Mouse (Mus musculus) embryonic facial prominence, embryonic 12.5 days (tissue): ENCODE results near the gene Gps2. TPM values are rescaled to one million over a fixed set of nuclear protein-coding genes. Genes with fewer than 3 reads are reported as not detected.
"Not testable (repeated sequence)": the region's sequence is repeated elsewhere in the genome, so short reads cannot be mapped to it uniquely, and the experiment has no call there.

Experiments
- ATAC-seq: fragments of 200-750 bp; cut with Nextera tagmentation; 2 replicates; pipeline ENCODE4 v1.8.0; 2017; ENCODE audit not compliant: insufficient number of reproducible peaks, insufficient read depth, low FRiP score, low TSS enrichment
- H3K27ac ChIP-seq: fragments of 300-500 bp; sonication (generic); 2 replicates; pipeline ENCODE4 v1.5.1; 2016; ENCODE audit warnings: mild to moderate bottlenecking
- H3K27me3 ChIP-seq: fragments of 300-500 bp; sonication (generic); 2 replicates; pipeline ENCODE4 v1.6.1; 2016; ENCODE audit warnings: mild to moderate bottlenecking, moderate library complexity
- H3K36me3 ChIP-seq: fragments of 300-500 bp; sonication (generic); 2 replicates; pipeline ENCODE4 v1.6.1; 2016; ENCODE audit warnings: mild to moderate bottlenecking
- H3K4me1 ChIP-seq: fragments of 300-500 bp; sonication (generic); 2 replicates; pipeline ENCODE4 v1.6.1; 2016
- H3K4me2 ChIP-seq: fragments of 300-500 bp; sonication (generic); replicated peaks from 2 replicates; pipeline ENCODE4 v1.6.1; 2016; ENCODE audit warnings: mild to moderate bottlenecking, moderate library complexity
- H3K4me3 ChIP-seq: fragments of 300-500 bp; sonication (generic); 2 replicates; pipeline ENCODE4 v1.5.1; 2016; ENCODE audit warnings: mild to moderate bottlenecking
- H3K9ac ChIP-seq: fragments of 300-500 bp; sonication (generic); 2 replicates; pipeline ENCODE4 v1.6.1; 2016; ENCODE audit warnings: mild to moderate bottlenecking, moderate library complexity
- H3K9me3 ChIP-seq: fragments of 300-500 bp; sonication (generic); 2 replicates; pipeline ENCODE4 v1.6.1; 2016; ENCODE audit warnings: mild to moderate bottlenecking, moderate library complexity
- WGBS: fragments of 180-500 bp; shearing (Covaris S2); methylation state at CpG from one replicate; pipeline ENCODE4 v1.1.7; 2016; 5-methylcytosine and 5-hydroxymethylcytosine counted together
- polyA plus RNA-seq: library from polyadenylated mRNA; unstranded; fragments of >200 nt; fragmentation: Nextera tagmentation; extraction: Ambion mirVana; gene quantifications from 2 replicates; pipeline ENCODE4 v1.2.1, GENCODE M21; 2016

The Gps2 gene
- polyA plus RNA-seq, 1 experiment from 2014 or later, result 92.0 TPM

DNA sequence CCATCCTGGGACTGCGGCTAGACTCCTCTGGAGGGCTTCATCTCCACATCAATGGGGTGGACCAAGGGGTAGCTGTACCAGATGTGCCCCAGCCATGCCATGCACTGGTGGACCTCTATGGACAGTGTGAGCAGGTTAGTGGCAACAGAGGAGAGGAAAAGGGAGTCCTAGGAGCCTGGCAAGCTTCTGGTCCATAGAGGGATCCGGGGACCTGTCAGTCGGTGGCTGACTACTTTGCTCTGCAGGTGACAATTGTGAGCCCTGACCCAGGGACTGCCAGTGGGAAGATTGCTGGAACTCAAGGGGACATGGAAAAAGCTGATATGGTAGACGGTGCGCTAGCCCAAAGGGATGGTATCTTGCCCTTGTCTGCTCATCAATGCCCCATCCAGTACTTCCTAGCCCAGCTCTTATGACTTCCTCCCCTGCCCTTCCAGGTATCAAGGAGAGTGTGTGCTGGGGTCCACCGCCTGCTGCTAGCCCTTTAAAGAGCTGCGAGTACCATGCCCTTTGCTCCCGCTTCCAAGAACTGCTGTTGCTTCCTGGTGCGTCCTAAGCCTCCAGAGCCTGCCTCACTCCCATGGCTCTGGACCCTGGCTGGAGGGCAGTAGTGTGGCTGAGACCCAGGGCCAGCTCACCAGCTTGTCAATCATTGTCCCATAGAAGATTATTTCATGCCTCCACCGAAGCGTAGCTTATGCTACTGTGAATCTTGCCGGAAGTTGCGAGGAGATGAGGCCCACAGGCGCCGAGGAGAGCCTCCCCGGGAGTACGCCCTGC is 2.7 kb upstream of the Gps2 start:
- Histone ChIP-seq H3K4me1 (peaks cover 24% of the 10 kb centered on the region), H3K4me3 (0 out of 2 replicates have a peak overlapping the region, but pooled peaks have one; percentile 2), H3K27ac (no peak overlapping the region), H3K27me3 (no peaks in the 10 kb centered on the region), H3K9me3 (no peaks in the 10 kb centered on the region), H3K9ac (no peak overlapping the region), H3K36me3 (peaks cover 87% of the 10 kb centered on the region), H3K4me2 (no peak overlapping the region)
- no peak for ATAC-seq
- 92% methylated on average over 17 of the region's 17 CpGs for WGBS

DNA sequence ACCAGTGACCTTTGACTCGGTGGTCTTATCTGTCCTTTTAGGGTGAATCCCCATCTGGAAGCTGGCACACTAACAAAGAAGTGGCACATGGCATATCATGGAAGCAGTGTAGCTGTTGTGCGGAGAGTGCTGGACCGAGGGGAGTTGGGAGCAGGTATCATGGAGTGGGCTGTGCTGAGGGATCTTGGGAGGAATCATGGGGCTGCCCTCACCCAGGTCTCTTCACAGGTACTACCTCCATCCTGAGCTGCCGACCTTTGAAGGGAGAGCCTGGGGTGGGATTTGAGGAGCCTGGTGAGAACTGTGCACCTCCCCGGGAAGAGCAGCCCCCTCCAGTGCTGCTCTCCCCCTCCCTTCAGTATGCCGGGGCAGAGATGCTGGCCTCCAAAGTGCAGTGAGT is 2.0 kb upstream of the Gps2 start:
- no peaks in the 10 kb centered on the region for H3K27me3 ChIP-seq
- H3K4me1 ChIP-seq, result peaks cover 29% of the 10 kb centered on the region
- ATAC-seq, result no peak
- H3K36me3 ChIP-seq, result peaks cover 87% of the 10 kb centered on the region
- no peak overlapping the region for H3K27ac ChIP-seq
- 0 out of 2 replicates have a peak overlapping the region, but pooled peaks have one; percentile 2 for H3K4me3 ChIP-seq
- no peaks in the 10 kb centered on the region for H3K9me3 ChIP-seq
- 80% methylated on average over 6 of the region's 6 CpGs for WGBS
- no peak overlapping the region for H3K9ac ChIP-seq
- H3K4me2 ChIP-seq, result no peak overlapping the region

DNA sequence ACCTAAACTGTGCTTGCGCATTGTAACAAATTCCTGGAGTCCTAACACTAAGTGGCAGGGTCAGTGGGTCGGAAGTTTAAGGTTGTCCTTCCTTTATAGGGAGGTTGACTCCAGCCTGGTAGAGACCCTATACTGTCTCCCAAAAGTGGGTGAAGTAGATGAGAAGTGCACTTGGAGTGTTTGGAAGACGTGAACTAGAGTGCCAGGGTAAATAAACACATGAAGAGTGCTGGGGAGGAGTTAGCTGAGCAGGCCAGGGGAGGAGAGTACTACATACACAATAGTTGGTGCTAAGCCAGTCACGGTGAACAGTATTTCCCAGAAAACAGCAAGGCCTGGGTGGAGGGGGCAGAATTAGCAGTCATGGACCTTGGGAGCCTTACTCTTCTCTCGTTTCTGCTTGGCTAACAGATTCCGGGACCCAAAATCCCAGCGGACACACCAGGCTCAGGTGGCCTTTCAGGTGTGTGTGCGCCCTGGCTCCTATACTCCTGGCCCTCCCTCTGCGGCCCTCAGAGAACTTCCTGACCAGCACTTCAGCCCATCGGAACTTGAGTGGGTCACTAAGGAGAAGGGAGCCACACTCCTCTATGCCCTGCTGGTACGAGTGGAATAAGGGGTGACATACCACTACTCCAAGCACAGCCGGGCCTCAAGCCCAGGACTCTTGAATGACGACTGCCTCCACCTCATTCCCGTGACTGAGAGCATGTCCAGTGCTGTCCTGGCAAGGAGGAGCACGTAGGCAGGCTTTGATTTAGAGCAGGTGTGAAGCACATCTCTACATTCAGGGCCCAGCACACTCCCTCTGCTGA is 765 bp upstream of the Gps2 start:
- WGBS, result 78% methylated on average over 15 of the region's 15 CpGs
- peak overlapping the region; percentile 91 for H3K4me3 ChIP-seq
- H3K27me3 ChIP-seq, result no peaks in the 10 kb centered on the region
- no peak overlapping the region for H3K27ac ChIP-seq
- peaks cover 29% of the 10 kb centered on the region for H3K4me1 ChIP-seq
- H3K4me2 ChIP-seq, result peak overlapping the region; percentile 98
- H3K36me3 ChIP-seq, result peaks cover 87% of the 10 kb centered on the region
- peak overlapping the region; percentile 39; the same call in 1 of the 2 replicates for H3K9ac ChIP-seq
- H3K9me3 ChIP-seq, result no peaks in the 10 kb centered on the region
- ATAC-seq, result peak; percentile 12; the same call in 1 of the 2 replicates

DNA sequence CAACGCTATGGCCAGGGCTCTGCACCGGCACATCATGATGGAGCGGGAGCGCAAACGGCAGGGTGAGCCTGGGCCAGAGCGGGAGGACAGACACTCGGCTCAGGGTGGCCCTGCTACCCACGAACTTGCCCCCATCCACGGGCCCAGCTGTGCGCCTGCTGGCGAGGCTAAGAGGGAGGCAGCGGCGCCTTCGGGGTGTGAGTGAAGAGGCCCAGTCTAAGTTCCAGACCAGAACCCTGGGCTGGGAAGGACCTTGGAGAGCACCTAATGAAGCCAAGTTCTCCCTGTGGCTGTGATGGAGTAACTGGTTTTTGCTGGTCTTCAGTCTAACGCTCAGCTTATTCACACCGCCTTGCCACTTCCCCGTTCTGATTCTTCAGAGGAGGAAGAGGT is 680 bp downstream of the Gps2 start:
- Histone ChIP-seq H3K4me3 (peak overlapping the region; percentile 91), H3K9me3 (no peaks in the 10 kb centered on the region), H3K36me3 (peaks cover 82% of the 10 kb centered on the region), H3K9ac (peak overlapping the region; percentile 85), H3K27me3 (no peaks in the 10 kb centered on the region), H3K27ac (peak overlapping the region; percentile 91), H3K4me1 (peaks cover 38% of the 10 kb centered on the region), H3K4me2 (peak overlapping the region; percentile 98)
- WGBS, result 2% methylated on average over 17 of the region's 17 CpGs
- no peak for ATAC-seq

DNA sequence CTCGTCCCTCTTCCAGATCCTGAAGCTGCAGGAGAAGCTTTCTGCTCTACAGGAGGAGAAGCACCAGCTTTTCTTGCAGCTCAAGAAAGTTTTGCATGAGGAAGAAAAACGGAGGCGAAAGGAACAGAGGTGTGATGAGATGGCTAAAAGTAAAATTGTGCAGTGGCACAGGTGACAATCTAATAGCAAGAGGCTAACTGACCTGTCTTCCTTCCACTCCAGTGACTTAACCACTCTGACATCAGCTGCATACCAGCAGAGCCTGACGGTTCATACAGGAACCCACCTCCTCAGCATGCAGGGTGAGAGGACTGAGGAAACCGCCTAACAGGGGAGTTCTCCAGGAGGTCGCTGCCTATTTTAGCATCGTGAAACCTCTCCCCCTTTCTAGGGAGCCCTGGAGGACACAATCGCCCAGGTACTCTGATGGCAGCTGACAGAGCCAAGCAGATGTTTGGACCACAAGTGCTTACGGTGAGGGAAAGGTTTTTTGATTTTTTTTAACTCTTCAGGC is 1.3 kb downstream of the Gps2 start:
- peak overlapping the region; percentile 91 for H3K4me3 ChIP-seq
- ATAC-seq, result no peak
- no peaks in the 10 kb centered on the region for H3K27me3 ChIP-seq
- H3K9me3 ChIP-seq, result no peaks in the 10 kb centered on the region
- H3K4me2 ChIP-seq, result peak overlapping the region; percentile 98
- H3K4me1 ChIP-seq, result peaks cover 40% of the 10 kb centered on the region
- H3K9ac ChIP-seq, result peak overlapping the region; percentile 85
- peaks cover 76% of the 10 kb centered on the region for H3K36me3 ChIP-seq
- no peak overlapping the region; the same call in 1 of the 2 replicates for H3K27ac ChIP-seq
- 34% methylated on average over 9 of the region's 9 CpGs for WGBS

DNA sequence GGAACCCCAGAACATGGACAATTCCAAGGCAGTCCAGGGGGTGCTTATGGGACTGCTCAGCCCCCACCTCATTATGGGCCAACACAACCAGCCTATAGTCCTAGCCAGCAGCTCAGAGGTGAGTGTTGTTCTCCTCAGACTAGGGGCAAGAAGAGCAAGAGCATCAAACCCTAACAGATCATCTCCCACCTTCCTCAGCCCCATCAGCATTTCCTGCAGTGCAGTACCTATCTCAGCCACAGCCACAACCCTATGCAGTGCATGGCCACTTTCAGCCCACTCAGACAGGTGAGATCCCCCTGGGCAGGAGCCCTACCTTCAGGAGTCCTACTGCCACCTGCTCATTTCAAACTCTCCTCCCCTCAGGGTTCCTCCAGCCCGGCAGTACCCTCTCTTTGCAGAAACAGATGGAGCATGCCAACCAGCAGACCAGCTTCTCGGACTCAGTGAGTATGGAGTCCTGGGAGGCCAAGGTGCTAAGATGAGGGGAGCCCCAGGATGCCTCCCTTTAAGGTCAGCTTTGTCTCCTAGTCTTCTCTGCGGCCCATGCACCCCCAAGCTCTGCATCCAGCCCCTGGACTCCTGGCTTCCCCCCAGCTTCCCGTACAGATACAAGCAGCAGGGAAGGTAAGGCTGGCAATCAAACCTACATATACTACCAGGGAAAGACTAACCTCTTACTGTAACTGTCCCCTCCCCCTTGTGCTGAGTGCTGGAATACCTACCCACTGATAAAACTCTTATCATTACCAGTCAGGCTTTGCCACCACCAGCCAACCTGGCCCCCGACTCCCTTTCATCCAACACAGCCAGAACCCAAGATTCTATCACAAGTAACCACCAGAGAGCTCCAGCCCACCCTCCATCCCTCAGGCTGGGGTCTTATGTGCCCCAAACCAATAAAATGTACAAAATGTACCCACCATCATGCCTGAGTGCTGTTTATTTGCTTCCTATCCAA is 2.3 kb downstream of the Gps2 start:
- ATAC-seq, result no peak
- Histone ChIP-seq H3K9me3 (no peaks in the 10 kb centered on the region), H3K4me3 (peak overlapping the region; percentile 91; the same call in 1 of the 2 replicates), H3K4me2 (peak overlapping the region; percentile 98), H3K36me3 (peaks cover 67% of the 10 kb centered on the region), H3K27ac (no peak overlapping the region), H3K4me1 (peaks cover 40% of the 10 kb centered on the region), H3K27me3 (no peaks in the 10 kb centered on the region), H3K9ac (peak overlapping the region; percentile 85; the same call in 1 of the 2 replicates)
- 64% methylated on average over 5 of the region's 5 CpGs for WGBS

DNA sequence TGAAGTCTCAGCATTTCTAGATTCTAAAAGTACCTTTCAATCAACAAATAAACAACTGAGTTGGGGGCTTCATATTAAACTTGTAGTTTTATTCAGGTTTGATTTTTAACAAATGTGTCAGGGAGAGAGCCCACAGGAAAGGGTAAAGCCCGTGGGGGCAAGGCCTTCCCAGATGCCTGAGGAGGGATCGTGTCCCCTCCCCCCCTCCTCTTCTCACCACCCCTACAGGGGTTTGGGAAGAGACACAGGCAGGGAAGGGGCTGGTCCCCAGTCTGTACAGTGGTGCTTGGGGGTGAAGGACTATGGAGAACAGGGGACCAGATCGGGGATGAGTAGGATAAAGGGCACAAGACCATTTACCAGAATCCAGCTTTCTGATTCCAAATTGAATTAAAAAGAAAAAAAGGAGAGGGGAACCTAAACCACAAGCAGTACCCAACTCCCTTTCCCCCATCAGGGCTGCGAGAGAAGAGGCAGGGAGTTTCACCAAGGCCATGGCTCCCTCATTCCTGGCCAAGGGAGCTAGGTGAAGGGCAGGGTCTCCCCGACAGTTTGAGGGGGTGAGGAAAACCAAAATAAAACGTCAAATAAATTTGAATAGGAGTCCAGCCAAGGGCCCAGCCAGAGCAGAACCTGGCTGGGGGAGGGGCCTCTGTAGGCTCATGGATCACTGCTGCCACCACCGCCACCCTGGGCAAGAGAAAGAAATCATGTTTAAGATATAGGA is 3.1 kb downstream of the Gps2 start:
- not testable (repeated sequence) for H3K27ac ChIP-seq, H3K4me2 ChIP-seq, H3K4me3 ChIP-seq, H3K9me3 ChIP-seq, H3K9ac ChIP-seq, H3K27me3 ChIP-seq, ATAC-seq
- 57% methylated on average over 7 of the region's 7 CpGs for WGBS
- H3K36me3 ChIP-seq, result peaks cover 58% of the 10 kb centered on the region
- H3K4me1 ChIP-seq, result peaks cover 40% of the 10 kb centered on the region

DNA sequence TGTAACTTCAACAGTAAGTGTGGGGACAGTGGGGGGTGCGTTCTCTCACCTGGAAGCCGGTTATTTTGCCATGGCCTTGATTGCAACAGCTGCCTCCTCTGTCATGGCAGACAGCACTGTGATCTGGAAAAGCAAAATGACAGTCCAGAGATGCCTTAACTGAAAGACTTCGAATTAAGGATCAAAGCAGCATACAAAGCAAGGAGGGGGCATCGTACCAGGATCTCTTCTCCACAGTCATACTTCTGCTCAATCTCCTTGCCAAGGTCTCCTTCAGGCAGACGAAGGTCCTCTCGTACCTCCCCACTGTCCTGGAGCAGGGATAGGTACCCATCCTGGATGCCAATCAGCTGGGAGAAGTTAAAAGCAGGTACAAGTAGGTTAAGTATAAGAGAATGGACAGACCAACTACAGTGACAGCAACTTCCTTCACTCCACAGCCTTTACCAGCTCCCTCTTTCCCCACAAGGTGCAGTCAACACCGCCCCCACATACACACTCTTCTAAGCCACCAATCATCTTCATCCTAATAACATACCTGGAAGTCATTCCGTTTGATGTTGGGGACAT is 3.8 kb downstream of the Gps2 start:
- WGBS, result 87% methylated on average over 8 of the region's 8 CpGs
- Histone ChIP-seq H3K4me2 (no peak overlapping the region), H3K36me3 (peaks cover 52% of the 10 kb centered on the region), H3K27ac (no peak overlapping the region), H3K9ac (no peak overlapping the region), H3K4me3 (no peak overlapping the region), H3K4me1 (peaks cover 40% of the 10 kb centered on the region), H3K27me3 (no peaks in the 10 kb centered on the region), H3K9me3 (no peaks in the 10 kb centered on the region)
- ATAC-seq, result no peak

DNA sequence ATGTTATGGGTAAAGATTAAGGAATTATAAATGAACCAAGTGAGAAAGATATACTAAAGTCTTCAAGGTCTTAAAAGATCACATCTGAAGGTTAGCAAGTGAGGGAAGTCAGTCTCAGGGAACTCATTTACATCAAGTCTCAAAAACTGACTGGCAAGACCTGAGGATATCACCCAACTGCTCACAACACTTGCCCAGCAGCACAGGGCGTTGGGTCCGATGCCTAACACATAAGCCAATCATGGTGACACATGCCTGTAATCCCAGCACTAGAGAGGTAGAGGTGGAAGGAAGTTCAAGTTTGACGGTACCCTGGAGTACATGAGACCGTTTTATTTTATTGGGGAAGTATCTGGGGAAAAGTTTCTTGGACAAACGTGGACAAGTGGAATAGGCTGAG is 4.4 kb downstream of the Gps2 start:
- peaks cover 45% of the 10 kb centered on the region for H3K36me3 ChIP-seq
- WGBS, result 83% methylated on average over 5 of the region's 5 CpGs
- H3K9me3 ChIP-seq, result no peaks in the 10 kb centered on the region
- H3K4me1 ChIP-seq, result peaks cover 38% of the 10 kb centered on the region
- ATAC-seq, result no peak
- no peak overlapping the region for H3K4me2 ChIP-seq
- H3K27me3 ChIP-seq, result no peaks in the 10 kb centered on the region
- H3K27ac ChIP-seq, result no peak overlapping the region
- no peak overlapping the region for H3K4me3 ChIP-seq
- no peak overlapping the region for H3K9ac ChIP-seq

DNA sequence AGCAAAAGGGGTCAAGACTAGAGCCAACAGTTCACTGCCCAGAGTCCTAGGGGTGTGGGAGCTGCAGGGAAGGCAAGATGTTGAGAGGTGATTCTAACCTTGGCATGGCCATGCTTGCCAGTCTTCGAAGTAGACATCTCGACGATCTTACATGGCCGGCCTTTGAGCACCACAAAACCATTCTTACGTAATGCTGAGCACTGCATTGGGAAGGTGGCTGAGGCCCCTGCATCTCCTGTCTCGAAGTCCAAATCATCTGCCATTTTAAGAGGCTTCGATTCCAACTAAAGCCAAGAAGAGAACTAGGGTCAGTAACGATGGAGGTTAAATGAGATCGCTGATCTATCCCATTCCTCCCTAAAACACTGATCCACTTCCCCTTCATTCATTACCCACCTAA is 5.4 kb downstream of the Gps2 start:
- no peaks in the 10 kb centered on the region for H3K9me3 ChIP-seq
- 84% methylated on average over 9 of the region's 9 CpGs for WGBS
- no peak for ATAC-seq
- peak overlapping the region; percentile 97; the same call in 1 of the 2 replicates for H3K27ac ChIP-seq
- peaks cover 32% of the 10 kb centered on the region for H3K4me1 ChIP-seq
- H3K27me3 ChIP-seq, result no peaks in the 10 kb centered on the region
- peak overlapping the region; percentile 85 for H3K4me2 ChIP-seq
- H3K4me3 ChIP-seq, result peak overlapping the region; percentile 98
- peak overlapping the region; percentile 98; the same call in 1 of the 2 replicates for H3K9ac ChIP-seq
- peaks cover 42% of the 10 kb centered on the region for H3K36me3 ChIP-seq
